ENCODE assay signal across 14 mouse cellular contexts in the genomic region with DNA sequence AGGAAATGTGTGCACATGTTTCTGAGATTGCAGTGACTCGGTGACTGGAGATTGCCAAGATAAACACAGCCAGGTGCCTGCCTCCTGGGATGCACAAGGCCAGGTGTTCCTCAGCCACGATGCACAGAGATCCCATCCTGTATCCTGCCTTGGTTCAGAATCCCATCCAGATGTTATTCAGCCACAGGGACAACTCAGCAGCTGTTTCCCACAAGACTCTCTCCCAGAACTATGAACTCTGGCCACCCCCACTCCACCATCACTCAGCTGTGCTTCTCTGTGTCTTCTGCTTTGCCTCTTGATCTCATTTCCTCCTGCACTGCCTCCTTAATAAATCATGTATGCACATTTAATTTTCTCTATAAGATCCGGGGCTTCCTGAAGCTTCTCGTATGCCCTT. TPM values are rescaled to one million over a fixed set of nuclear protein-coding genes. Genes with fewer than 3 reads are reported as not detected.
A peak's percentile ranks its signal among the peaks of the same experiment; 100 is the strongest.
DNase-seq lines count a peak whose midpoint lies in the region; ATAC-seq and TF ChIP-seq lines count a peak whose summit lies in the region.
"Had no signal": no experiment of that assay in that cellular context is flagged by ENCODE, and none has a peak within 500 bp of the region (broad histone marks: within the 10 kb centered on the region; RNA-seq: fewer than 3 reads in every experiment).

No protein-coding gene starts in this region.

- no peak for ATAC-seq in hindbrain, embryonic 15.5 days (ENCODE audit: low FRiP score, low read depth)
- peak; percentile 57; the same call in 1 of the 2 replicates for ATAC-seq in limb, embryonic 11.5 days (ENCODE audit: insufficient number of reproducible peaks, low FRiP score, low TSS enrichment, low read depth)
- peak; percentile 65; the same call in 1 of the 2 replicates for ATAC-seq in embryonic facial prominence, embryonic 14.5 days (ENCODE audit: low read depth)
- peak; percentile 32; the same call in 1 of the 2 replicates for ATAC-seq in midbrain, embryonic 16.5 days
- ATAC-seq: intestine, postnatal 0 days had no signal

- H3K9me3 ChIP-seq in hindbrain, embryonic 15.5 days = no peaks in the 10 kb centered on the region
- H3K9me3 ChIP-seq in hindbrain, embryonic 10.5 days = no peaks in the 10 kb centered on the region
- H3K9me3 ChIP-seq in limb, embryonic 11.5 days (ENCODE audit: control insufficient read depth, low read length) = no peaks in the 10 kb centered on the region
- no peaks in the 10 kb centered on the region for H3K9me3 ChIP-seq in limb, embryonic 10.5 days (replicated peaks)
- no peaks in the 10 kb centered on the region for H3K9me3 ChIP-seq in embryonic facial prominence, embryonic 14.5 days (ENCODE audit: control insufficient read depth, low read length)
- H3K9me3 ChIP-seq in midbrain, embryonic 16.5 days (replicated peaks; ENCODE audit: control insufficient read depth, low read length, poor library complexity, severe bottlenecking) = no peaks in the 10 kb centered on the region
- H3K9me3 ChIP-seq: heart, embryonic 10.5 days had no signal

- H3K9ac ChIP-seq in hindbrain, embryonic 15.5 days = no peak overlapping the region
- no peak overlapping the region for H3K9ac ChIP-seq in limb, embryonic 11.5 days (ENCODE audit: low read length)
- no peak overlapping the region for H3K9ac ChIP-seq in embryonic facial prominence, embryonic 14.5 days (ENCODE audit: low read depth, low read length)
- H3K9ac ChIP-seq in midbrain, embryonic 16.5 days (ENCODE audit: low read depth, low read length) = no peak overlapping the region
- H3K9ac ChIP-seq: liver, embryonic 14.5 days had no signal

- no peak overlapping the region for H3K4me3 ChIP-seq in hindbrain, embryonic 15.5 days
- no peak overlapping the region for H3K4me3 ChIP-seq in hindbrain, embryonic 10.5 days
- H3K4me3 ChIP-seq in limb, embryonic 11.5 days (ENCODE audit: low read depth, low read length) = no peak overlapping the region
- H3K4me3 ChIP-seq in limb, embryonic 10.5 days = no peak overlapping the region
- no peak overlapping the region for H3K4me3 ChIP-seq in embryonic facial prominence, embryonic 14.5 days (ENCODE audit: low read depth, low read length)
- no peak overlapping the region for H3K4me3 ChIP-seq in midbrain, embryonic 16.5 days (ENCODE audit: low read depth, low read length)
- no peak overlapping the region for H3K4me3 ChIP-seq in gastrocnemius, adult 2 months
- H3K4me3 ChIP-seq: heart, embryonic 10.5 days had no signal

- WGBS in hindbrain, embryonic 15.5 days = 44% methylated on average over 4 of the region's 4 CpGs
- 74% methylated on average over 4 of the region's 4 CpGs for WGBS in hindbrain, embryonic 10.5 days
- WGBS in limb, embryonic 11.5 days = 53% methylated on average over 4 of the region's 4 CpGs
- WGBS in limb, embryonic 10.5 days = 67% methylated on average over 4 of the region's 4 CpGs
- WGBS in embryonic facial prominence, embryonic 14.5 days = 29% methylated on average over 4 of the region's 4 CpGs
- WGBS in midbrain, embryonic 16.5 days = 45% methylated on average over 4 of the region's 4 CpGs

- H3K36me3 ChIP-seq in hindbrain, embryonic 15.5 days = no peaks in the 10 kb centered on the region
- H3K36me3 ChIP-seq in hindbrain, embryonic 10.5 days = no peaks in the 10 kb centered on the region
- no peaks in the 10 kb centered on the region for H3K36me3 ChIP-seq in limb, embryonic 11.5 days (ENCODE audit: control insufficient read depth, insufficient read depth, low read length)
- H3K36me3 ChIP-seq in limb, embryonic 10.5 days = no peaks in the 10 kb centered on the region
- no peaks in the 10 kb centered on the region for H3K36me3 ChIP-seq in embryonic facial prominence, embryonic 14.5 days (ENCODE audit: control insufficient read depth, insufficient read depth, low read length)
- no peaks in the 10 kb centered on the region for H3K36me3 ChIP-seq in midbrain, embryonic 16.5 days (ENCODE audit: control insufficient read depth, insufficient read depth, low read length)
- H3K36me3 ChIP-seq: heart, embryonic 10.5 days had no signal

- 0 out of 2 replicates have a peak, but pooled peaks cover 3% of the 10 kb centered on the region for H3K4me1 ChIP-seq in hindbrain, embryonic 15.5 days (replicated peaks)
- no peaks in the 10 kb centered on the region for H3K4me1 ChIP-seq in hindbrain, embryonic 10.5 days (replicated peaks)
- H3K4me1 ChIP-seq in limb, embryonic 11.5 days (ENCODE audit: control insufficient read depth, insufficient read depth, low read length) = no peaks in the 10 kb centered on the region
- H3K4me1 ChIP-seq in limb, embryonic 10.5 days = 0 out of 2 replicates have a peak, but pooled peaks cover 4% of the 10 kb centered on the region
- no peaks in the 10 kb centered on the region for H3K4me1 ChIP-seq in embryonic facial prominence, embryonic 14.5 days (ENCODE audit: control insufficient read depth, insufficient read depth, low read length)
- H3K4me1 ChIP-seq in midbrain, embryonic 16.5 days (ENCODE audit: control insufficient read depth, insufficient read depth, low read length) = no peaks in the 10 kb centered on the region
- H3K4me1 ChIP-seq: heart, embryonic 10.5 days had no signal

- no peaks in the 10 kb centered on the region for H3K27me3 ChIP-seq in hindbrain, embryonic 15.5 days
- H3K27me3 ChIP-seq in hindbrain, embryonic 10.5 days (ENCODE audit: insufficient read depth, poor library complexity, severe bottlenecking) = no peaks in the 10 kb centered on the region
- H3K27me3 ChIP-seq in limb, embryonic 11.5 days (ENCODE audit: control insufficient read depth, insufficient read depth, low read length) = no peaks in the 10 kb centered on the region
- no peaks in the 10 kb centered on the region for H3K27me3 ChIP-seq in limb, embryonic 10.5 days (ENCODE audit: low read depth, poor library complexity, severe bottlenecking)
- H3K27me3 ChIP-seq in embryonic facial prominence, embryonic 14.5 days (replicated peaks; ENCODE audit: control insufficient read depth, insufficient read depth, low read length) = no peaks in the 10 kb centered on the region
- no peaks in the 10 kb centered on the region for H3K27me3 ChIP-seq in midbrain, embryonic 16.5 days (ENCODE audit: control insufficient read depth, insufficient read depth, low read depth, low read length)

- no peak for TF ChIP-seq CTCF in gastrocnemius, adult 2 months (IDR thresholded peaks at IDR 0.05)

- no peak overlapping the region for H3K4me2 ChIP-seq in hindbrain, embryonic 15.5 days
- no peak overlapping the region for H3K4me2 ChIP-seq in limb, embryonic 11.5 days (ENCODE audit: low read depth, severe bottlenecking)
- H3K4me2 ChIP-seq in embryonic facial prominence, embryonic 14.5 days (ENCODE audit: low read depth, low read length) = no peak overlapping the region
- no peak overlapping the region for H3K4me2 ChIP-seq in midbrain, embryonic 16.5 days (ENCODE audit: low read length)

- intact Hi-C loops in gastrocnemius, adult 2 months (cut with DNase I) = no loop called here

- H3K27ac ChIP-seq in hindbrain, embryonic 15.5 days (replicated peaks) = peak overlapping the region; percentile 30
- no peak overlapping the region for H3K27ac ChIP-seq in hindbrain, embryonic 10.5 days
- H3K27ac ChIP-seq in limb, embryonic 11.5 days (replicated peaks; ENCODE audit: low read depth, low read length) = no peak overlapping the region
- no peak overlapping the region for H3K27ac ChIP-seq in limb, embryonic 10.5 days
- no peak overlapping the region for H3K27ac ChIP-seq in embryonic facial prominence, embryonic 14.5 days (replicated peaks; ENCODE audit: low read depth, low read length)
- no peak overlapping the region for H3K27ac ChIP-seq in midbrain, embryonic 16.5 days (ENCODE audit: low read length)
- no peak overlapping the region for H3K27ac ChIP-seq in gastrocnemius, adult 2 months
- H3K27ac ChIP-seq: heart, embryonic 10.5 days; liver, embryonic 14.5 days had no signal

- DNase-seq in hindbrain, embryonic 10.5 days (ENCODE audit: low spot score) = no peak
- DNase-seq in limb, embryonic 11.5 days (ENCODE audit: low spot score) = peak; percentile 27
- no peak for DNase-seq in limb, embryonic 10.5 days (ENCODE audit: low spot score)
- peak; percentile 58 for DNase-seq in embryonic facial prominence, embryonic 14.5 days (ENCODE audit: low spot score)
- DNase-seq in gastrocnemius, adult 2 months = no peak
- DNase-seq: cerebellum, adult 8-10 months; gastrocnemius, postnatal 36 days; lung, postnatal 14 days; right cerebral cortex, postnatal 14 days had no signal

RNA-seq across cellular contexts. Expression of gene Esd, which starts 35.3 kb away (rescaled TPM):
- polyA plus RNA-seq in hindbrain, embryonic 15.5 days (2015; fragmentation: Nextera tagmentation; extraction: Ambion mirVana) = 218 and 237 TPM in 2 replicates
- 329 and 360 TPM in 2 replicates for polyA plus RNA-seq in hindbrain, embryonic 10.5 days (2016; fragmentation: Nextera tagmentation; extraction: Ambion mirVana)
- polyA plus RNA-seq in limb, embryonic 11.5 days (2014; fragmentation: Nextera tagmentation; extraction: Ambion mirVana) = 337 and 358 TPM in 2 replicates
- 309 and 315 TPM in 2 replicates for polyA plus RNA-seq in limb, embryonic 10.5 days (2016; fragmentation: Nextera tagmentation; extraction: Ambion mirVana)
- 302 and 330 TPM in 2 replicates for polyA plus RNA-seq in embryonic facial prominence, embryonic 14.5 days (2014; fragmentation: Nextera tagmentation; extraction: Ambion mirVana)
- 196 and 198 TPM in 2 replicates for polyA plus RNA-seq in midbrain, embryonic 16.5 days (2015; fragmentation: Nextera tagmentation; extraction: Ambion mirVana)
- 10 to 100 TPM; 70.6 to 75.1 TPM for total RNA-seq in gastrocnemius, adult 2 months (2021)

RNA-seq across cellular contexts. Expression of gene Htr2a, which starts 56.1 kb away (rescaled TPM):
- 3.3 and 3.4 TPM in 2 replicates for polyA plus RNA-seq in hindbrain, embryonic 15.5 days (2015; fragmentation: Nextera tagmentation; extraction: Ambion mirVana)
- polyA plus RNA-seq in hindbrain, embryonic 10.5 days (2016; fragmentation: Nextera tagmentation; extraction: Ambion mirVana) = 0.16 and 0.20 TPM in 2 replicates
- polyA plus RNA-seq in limb, embryonic 11.5 days (2014; fragmentation: Nextera tagmentation; extraction: Ambion mirVana) = 0.06 and 0.29 TPM in 2 replicates
- 0.04 and 0.06 TPM in 2 replicates for polyA plus RNA-seq in limb, embryonic 10.5 days (2016; fragmentation: Nextera tagmentation; extraction: Ambion mirVana)
- 1.0 and 1.1 TPM in 2 replicates for polyA plus RNA-seq in embryonic facial prominence, embryonic 14.5 days (2014; fragmentation: Nextera tagmentation; extraction: Ambion mirVana)
- 2.5 and 3.5 TPM in 2 replicates for polyA plus RNA-seq in midbrain, embryonic 16.5 days (2015; fragmentation: Nextera tagmentation; extraction: Ambion mirVana)
- total RNA-seq in gastrocnemius, adult 2 months (2021) = under 1 TPM; 0.15 to 0.20 TPM

Comparison
In these comparisons a context has a peak if more than half of its experiments do, and no peak if none do; other contexts are left out.
1. DNase-seq: peak in limb, embryonic 11.5 days (single experiment) and embryonic facial prominence, embryonic 14.5 days (single experiment); none in hindbrain, embryonic 10.5 days (single experiment), limb, embryonic 10.5 days (single experiment) and gastrocnemius, adult 2 months (single experiment).